Mouse (Mus musculus) cortical plate, adult 2 months (tissue): ENCODE measurements around the gene Wnt9a.

Experiments used
- CTCF ChIP-seq: fragments of 200-500 bp; IDR thresholded peaks from 2 replicates; pipeline ENCODE4 v1.5.1; 2011; ENCODE audit warnings: mild to moderate bottlenecking, control low read depth, low read length; ENCODE audit not compliant: insufficient read depth; ENCODE audit errors: extremely low read depth
- POLR2A ChIP-seq: fragments of 200-500 bp; IDR thresholded peaks from 2 replicates; pipeline ENCODE4 v1.6.1; 2011; ENCODE audit warnings: mild to moderate bottlenecking, low read length, control low read depth; ENCODE audit not compliant: insufficient read depth; ENCODE audit errors: extremely low read depth

DNA sequence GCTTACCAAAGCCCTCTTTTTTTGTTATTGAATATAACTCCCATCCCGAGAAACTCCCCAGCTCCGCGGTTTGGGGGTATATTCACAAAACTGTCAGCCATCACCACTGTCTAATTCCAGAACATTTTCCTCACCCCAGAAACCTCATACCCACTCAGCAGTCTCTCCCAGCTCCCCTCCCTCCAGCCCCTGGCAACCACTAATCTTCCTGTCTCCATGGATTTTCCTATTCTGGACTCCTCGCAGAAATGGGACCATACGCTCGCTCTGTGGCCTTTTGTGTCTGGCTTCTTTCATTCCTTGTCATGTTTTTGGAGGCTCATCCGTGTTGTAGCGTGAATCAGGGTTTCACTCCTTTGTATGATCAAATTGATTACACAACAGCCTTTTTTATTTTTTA is 3.2 kb downstream of the Wnt9a start:
- TF ChIP-seq POLR2A (no peak), CTCF (no peak)
